Mouse (Mus musculus) heart, adult 2 months (tissue): ENCODE data around the gene Ptma. TPM values are rescaled to one million over a fixed set of nuclear protein-coding genes. Genes with fewer than 3 reads are reported as not detected.
"Not testable (repeated sequence)": the region's sequence is repeated elsewhere in the genome, so short reads cannot be mapped to it uniquely, and the experiment has no call there.

Experiments used
- DNase-seq, 2 experiments: peaks; one replicate each; pipeline ENCODE4 v3.0.0; 2021
- H3K27ac ChIP-seq: fragments of 200-600 bp; 2 replicates; pipeline ENCODE4 v1.8.1; 2022
- H3K27me3 ChIP-seq: fragments of 200-500 bp; 2 replicates; pipeline ENCODE4 v1.6.1; 2012; ENCODE audit warnings: mild to moderate bottlenecking, low read length, inconsistent platforms, mixed read lengths; ENCODE audit not compliant: control insufficient read depth, insufficient read depth
- H3K36me3 ChIP-seq: fragments of 200-500 bp; 2 replicates; pipeline ENCODE4 v1.6.1; 2012; ENCODE audit warnings: low read length, inconsistent platforms; ENCODE audit not compliant: control insufficient read depth, insufficient read depth
- H3K4me1 ChIP-seq: fragments of 200-500 bp; 2 replicates; pipeline ENCODE4 v1.6.1; 2011; ENCODE audit warnings: low read length; ENCODE audit not compliant: control insufficient read depth, insufficient read depth
- H3K4me3 ChIP-seq: fragments of 200-600 bp; 2 replicates; pipeline ENCODE4 v1.8.1; 2022
- H3K79me2 ChIP-seq: fragments of 200-500 bp; replicated peaks from 2 replicates; pipeline ENCODE4 v1.6.1; 2012; ENCODE audit warnings: mild to moderate bottlenecking, inconsistent platforms, low read length, moderate library complexity, mixed read lengths; ENCODE audit not compliant: control insufficient read depth, insufficient read depth
- H3K9ac ChIP-seq: fragments of 200-500 bp; 2 replicates; pipeline ENCODE4 v1.6.1; 2012; ENCODE audit warnings: low read depth, mild to moderate bottlenecking, control low read depth, inconsistent platforms, low read length, mixed read lengths
- CTCF ChIP-seq: fragments of 200-600 bp; IDR thresholded peaks from 2 replicates; pipeline ENCODE4 v1.8.1; 2022; ENCODE audit warnings: antibody characterized with exemption, mild to moderate bottlenecking, moderate library complexity
- EP300 ChIP-seq: fragments of 200-500 bp; IDR thresholded peaks from 2 replicates; pipeline ENCODE4 v1.6.1; 2011; ENCODE audit warnings: low read depth, low read length, control low read depth; ENCODE audit not compliant: insufficient read depth
- POLR2A ChIP-seq: fragments of 200-500 bp; IDR thresholded peaks from 2 replicates; pipeline ENCODE4 v1.6.1; 2011; ENCODE audit warnings: mild to moderate bottlenecking, low read depth, low read length, control low read depth; ENCODE audit not compliant: insufficient read depth
- WGBS: fragments of 180-500 bp; shearing (Covaris S2); methylation state at CpG from one replicate; pipeline ENCODE4 v1.1.7; 2018; 5-methylcytosine and 5-hydroxymethylcytosine counted together
- intact Hi-C: fragments of 180-260 bp; cut with DNase I; formaldehyde crosslinking; loops from one replicate; pipeline ENCODE4 v1.15.1; 2025
- polyA plus RNA-seq: library from polyadenylated mRNA; depleted of rRNA; stranded (reverse); fragments of >200 nt; gene quantifications from 2 replicates; pipeline ENCODE4 v1.2.3, GENCODE M21; 2012
- total RNA-seq, 2 experiments: library from RNA; stranded (reverse); gene quantifications; 2 replicates each; pipeline ENCODE4 v1.2.3; 2021

The Ptma gene
- total and polyA plus RNA-seq, 3 experiments = 177 to 227 (median 200) TPM

DNA sequence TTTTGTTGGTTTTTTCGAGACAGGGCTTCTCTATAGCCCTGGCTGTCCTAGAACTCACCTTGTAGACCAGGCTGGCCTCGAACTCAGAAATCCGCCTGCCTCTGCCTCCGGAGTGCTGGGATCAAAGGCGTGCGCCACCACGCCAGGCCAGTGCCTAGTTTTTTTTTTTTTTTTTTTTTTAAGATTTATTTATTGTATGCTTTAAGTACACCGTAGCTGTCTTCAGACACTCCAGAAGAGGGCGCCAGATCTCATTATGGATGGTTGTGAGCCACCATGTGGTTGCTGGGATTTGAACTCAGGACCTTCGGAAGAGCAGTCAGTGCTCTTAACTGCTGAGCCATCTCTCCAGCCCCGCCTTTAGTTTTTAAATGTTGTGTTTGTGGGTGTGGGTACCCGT, 13.1 kb downstream of the Ptma start:
- H3K9ac ChIP-seq, H3K79me2 ChIP-seq, intact Hi-C loops, H3K27me3 ChIP-seq, H3K4me1 ChIP-seq, H3K27ac ChIP-seq, H3K36me3 ChIP-seq, H3K4me3 ChIP-seq, DNase-seq: not testable (repeated sequence)
- peak; percentile 31 for TF ChIP-seq CTCF
- 87% methylated on average over 12 of the region's 12 CpGs for WGBS

DNA sequence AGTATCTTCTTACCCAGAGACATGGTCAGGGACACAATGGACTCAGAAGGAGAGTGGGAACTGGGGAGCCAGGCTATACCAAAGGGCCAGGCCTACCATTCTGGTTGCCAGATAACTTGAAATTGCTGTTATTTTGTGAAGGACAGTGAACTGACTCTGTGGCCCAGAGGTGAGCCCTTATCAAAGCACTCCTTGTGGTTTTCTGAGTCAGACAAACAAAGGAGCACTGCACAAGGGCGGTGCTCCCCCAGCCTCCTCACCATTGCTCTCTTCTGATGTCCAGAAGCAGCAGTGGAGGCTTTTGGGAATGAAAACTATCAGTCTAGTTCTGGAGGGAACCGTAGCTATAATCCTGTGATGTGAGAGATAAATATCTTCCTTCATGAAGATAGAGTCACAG, 16.1 kb downstream of the Ptma start:
- Histone ChIP-seq H3K36me3 (no peaks in the 10 kb centered on the region), H3K4me1 (no peaks in the 10 kb centered on the region)
- 82% methylated on average over 2 of the region's 2 CpGs for WGBS

GRCm38 (mm10) chr1:86546797-86547196, 20.3 kb downstream of the Ptma start:
- Histone ChIP-seq H3K79me2 (no peaks in the 10 kb centered on the region), H3K27me3 (no peaks in the 10 kb centered on the region), H3K4me3 (no peak overlapping the region), H3K36me3 (0 out of 2 replicates have a peak, but pooled peaks cover 3% of the 10 kb centered on the region), H3K9ac (no peak overlapping the region), H3K27ac (no peak overlapping the region), H3K4me1 (peaks cover 2% of the 10 kb centered on the region; the same call in 1 of the 2 replicates)
- TF ChIP-seq EP300 (no peak), CTCF (no peak), POLR2A (no peak)
- 88% methylated on average over 3 of the region's 3 CpGs for WGBS
- intact Hi-C loops = no loop called here
- DNase-seq = no peak

More for the DNA sequence above, 16.1 kb downstream of the Ptma start:
- intact Hi-C loops = no loop called here
- no peak for DNase-seq
- Histone ChIP-seq H3K79me2 (no peaks in the 10 kb centered on the region), H3K9ac (no peak overlapping the region), H3K27me3 (no peaks in the 10 kb centered on the region), H3K27ac (no peak overlapping the region), H3K4me3 (no peak overlapping the region)
- TF ChIP-seq EP300 (no peak), POLR2A (no peak)

- Histone ChIP-seq H3K27ac (no peak overlapping the region), H3K4me3 (no peak overlapping the region), H3K36me3 (0 out of 2 replicates have a peak, but pooled peaks cover 4% of the 10 kb centered on the region), H3K27me3 (no peaks in the 10 kb centered on the region), H3K9ac (no peak overlapping the region), H3K4me1 (peaks cover 2% of the 10 kb centered on the region; the same call in 1 of the 2 replicates), H3K79me2 (no peaks in the 10 kb centered on the region)
- intact Hi-C loops = no loop called here
- no peak for DNase-seq
- TF ChIP-seq CTCF (no peak), POLR2A (no peak), EP300 (no peak)
- 75% methylated on average over 4 of the region's 4 CpGs for WGBS
Observed at GRCm38 (mm10) chr1:86551299-86551698, 24.8 kb downstream of the Ptma start.

DNA sequence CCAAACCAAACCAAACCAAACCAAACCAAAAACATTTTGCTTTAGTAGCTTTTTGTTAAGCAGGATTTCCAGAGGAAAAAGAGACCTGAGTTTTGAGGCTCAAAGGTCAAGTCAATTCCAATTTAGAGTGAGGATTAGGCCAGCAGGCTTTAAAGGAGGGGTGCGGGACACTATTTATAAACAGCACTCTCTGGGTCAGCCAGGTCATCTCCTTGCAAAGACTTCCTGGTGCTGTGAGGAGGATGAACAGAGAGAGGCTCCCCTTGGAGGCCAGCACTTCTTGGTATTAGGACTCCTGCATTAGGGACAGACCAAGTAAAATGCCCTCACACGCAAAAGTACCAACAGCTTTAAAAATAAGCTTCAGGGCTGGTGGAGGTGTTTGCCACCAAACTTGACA, 25.4 kb downstream of the Ptma start:
- Histone ChIP-seq H3K4me1 (peaks cover 2% of the 10 kb centered on the region; the same call in 1 of the 2 replicates), H3K79me2 (no peaks in the 10 kb centered on the region), H3K27ac (no peak overlapping the region), H3K9ac (no peak overlapping the region), H3K27me3 (no peaks in the 10 kb centered on the region), H3K36me3 (0 out of 2 replicates have a peak, but pooled peaks cover 4% of the 10 kb centered on the region), H3K4me3 (no peak overlapping the region)
- intact Hi-C loops = no loop called here
- 53% methylated on average over 2 of the region's 2 CpGs for WGBS
- DNase-seq = no peak
- TF ChIP-seq EP300 (no peak), POLR2A (no peak), CTCF (no peak)

- DNase-seq = no peak
- Histone ChIP-seq H3K4me1 (peaks cover 9% of the 10 kb centered on the region), H3K4me3 (no peak overlapping the region), H3K9ac (no peak overlapping the region), H3K27ac (peak overlapping the region; percentile 26; the same call in 1 of the 2 replicates), H3K79me2 (no peaks in the 10 kb centered on the region), H3K36me3 (peaks cover 15% of the 10 kb centered on the region), H3K27me3 (no peaks in the 10 kb centered on the region)
- intact Hi-C loops = no loop called here
- TF ChIP-seq EP300 (no peak), CTCF (no peak), POLR2A (no peak)
- WGBS = 81% methylated on average over 3 of the region's 3 CpGs
Observed at GRCm38 (mm10) chr1:86555665-86556064, 29.1 kb downstream of the Ptma start.
